Mouse (Mus musculus): ENCODE data around the gene Skp1a.
"Not testable (repeated sequence)": the region's sequence is repeated elsewhere in the genome, so short reads cannot be mapped to it uniquely, and the experiment has no call there.

Skp1a gene

DNA sequence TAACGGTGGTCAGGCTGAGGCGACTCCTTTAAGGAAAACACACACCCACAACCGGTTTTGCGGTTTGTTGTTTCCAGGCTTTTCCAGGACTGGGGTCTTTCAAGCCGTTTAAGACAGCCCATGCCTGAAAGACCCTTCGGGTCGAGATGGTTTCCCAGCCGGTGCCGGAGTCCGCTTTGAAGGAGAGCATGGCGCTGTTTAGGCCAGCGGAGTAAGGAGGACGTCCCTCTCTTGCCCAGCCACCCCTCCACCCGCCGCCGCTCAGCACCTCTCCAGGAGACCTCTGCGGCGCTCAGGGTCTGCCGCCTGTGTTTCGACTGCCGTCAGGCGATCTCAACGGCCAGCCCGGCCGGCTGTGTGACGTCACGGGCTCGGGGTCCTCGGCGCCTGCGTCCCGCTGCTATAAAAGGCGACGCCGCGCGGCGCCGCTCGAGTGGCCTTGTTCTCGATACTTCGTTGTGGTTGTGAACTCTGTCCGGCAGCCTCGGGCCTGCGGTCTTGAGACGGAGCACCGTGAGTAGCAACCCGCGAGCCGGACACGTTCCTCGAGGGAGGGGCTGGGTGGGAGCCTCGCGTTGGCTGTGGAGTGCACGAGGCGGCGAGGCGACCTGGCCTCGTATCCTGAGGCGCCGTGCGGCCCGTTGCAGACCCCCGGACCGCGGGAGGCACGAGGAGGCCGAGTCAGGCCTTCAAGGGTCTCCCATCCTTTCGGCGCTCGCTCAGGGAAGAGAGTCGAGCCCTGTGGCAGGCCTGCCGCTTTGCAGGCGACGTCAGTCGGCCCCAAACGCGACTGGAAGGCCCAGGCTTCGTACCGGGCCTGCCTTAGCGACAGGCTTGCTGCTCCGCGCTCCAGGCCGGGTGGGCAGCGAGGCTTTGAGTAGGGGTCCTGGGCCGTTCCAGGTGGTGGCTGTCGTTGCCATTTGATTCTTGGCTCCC, at the start of gene Skp1a:
TSS of gene Skp1a (plus strand) at position 390 of the 936 bp plus-strand sequence.
- peak; percentile 94 for DNase-seq

DNA sequence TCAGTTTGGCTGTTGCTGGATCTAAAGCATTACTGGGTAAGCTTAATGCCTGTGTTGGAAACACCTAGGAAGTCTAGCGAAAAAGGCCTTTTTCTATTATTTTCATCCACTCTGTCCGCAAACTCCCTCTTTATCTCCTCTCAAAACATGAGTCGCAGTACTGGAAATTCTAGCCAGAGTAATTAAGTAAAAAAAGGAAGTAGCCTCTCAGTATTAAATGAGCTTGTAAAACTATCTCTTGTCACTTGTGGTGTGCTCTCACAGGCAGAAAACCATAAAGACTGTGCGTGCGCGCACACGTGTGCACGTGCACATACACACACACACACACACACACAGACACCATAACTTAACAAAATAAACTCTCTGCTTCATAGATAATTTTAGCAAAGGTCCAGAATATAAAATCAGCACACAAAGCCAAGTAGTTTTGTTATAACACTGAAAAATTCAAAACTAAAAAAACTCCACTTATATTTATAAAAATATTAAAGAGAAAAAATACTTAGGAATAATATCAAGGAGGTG, 35.2 kb upstream of the Skp1a start:
- DNase-seq: not testable (repeated sequence)

DNA sequence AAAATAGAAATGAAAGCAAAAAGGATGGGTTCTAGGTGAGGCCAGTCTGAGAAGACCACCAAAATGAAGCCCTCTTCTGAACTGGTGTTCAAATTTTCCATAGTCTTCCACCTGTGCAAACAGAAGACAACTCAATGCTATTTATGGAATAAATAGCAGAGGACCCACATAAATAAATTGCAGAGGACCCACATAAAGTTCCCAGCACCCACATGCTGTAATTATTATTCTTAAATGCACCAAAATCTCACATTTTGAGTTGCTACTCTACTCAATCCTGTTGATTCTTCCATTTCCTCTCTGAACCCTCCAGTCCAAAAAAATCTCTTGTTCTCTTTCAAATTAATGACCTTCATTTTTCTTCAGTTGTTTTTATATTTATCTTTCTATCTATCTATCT, 17.9 kb upstream of the Skp1a start, which contains the start of gene Olfr1371:
TSS of gene Olfr1371 (minus strand) at position 101 of the 400 bp plus-strand sequence.
- DNase-seq: no peak

DNA sequence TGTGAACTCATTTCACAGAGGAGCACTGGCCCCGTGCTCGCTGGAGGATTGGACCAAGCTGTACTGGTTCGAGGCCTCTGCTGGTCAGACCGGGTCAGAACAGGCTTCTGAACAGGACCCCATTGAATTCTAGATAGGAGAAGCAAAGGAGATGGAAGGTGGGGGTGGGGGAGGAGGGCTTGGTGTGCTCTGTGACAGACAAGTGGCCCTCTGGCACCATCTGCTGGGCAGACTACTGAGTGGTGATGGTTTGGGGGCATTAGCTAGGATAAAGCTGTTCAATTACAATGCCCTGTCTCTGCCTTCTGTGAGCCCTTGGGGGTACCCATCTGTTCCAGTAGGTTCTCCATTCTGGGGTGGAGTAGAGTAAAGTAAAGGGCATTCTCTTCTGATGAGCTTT, 11.5 kb upstream of the Skp1a start:
- peak; percentile 85 for DNase-seq

DNA sequence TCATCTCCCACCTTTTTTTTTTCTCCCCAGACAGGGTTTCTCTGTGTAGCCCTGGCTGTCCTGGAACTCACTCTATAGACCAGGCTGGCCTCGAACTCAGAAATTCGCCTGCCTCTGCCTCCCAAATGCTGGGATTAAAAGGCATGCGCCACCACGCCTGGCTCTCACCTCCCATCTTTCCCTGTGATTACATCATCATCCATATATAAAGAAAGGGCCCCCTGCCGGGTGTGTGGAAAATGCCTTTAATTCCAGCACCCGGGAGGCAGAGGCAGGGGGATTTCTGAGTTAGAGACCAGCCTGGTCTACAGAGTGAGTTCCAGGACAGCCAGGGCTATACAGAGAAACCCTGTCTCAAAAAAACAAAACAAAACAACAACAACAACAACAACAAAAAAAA, 9.9 kb upstream of the Skp1a start:
- DNase-seq: not testable (repeated sequence)

DNA sequence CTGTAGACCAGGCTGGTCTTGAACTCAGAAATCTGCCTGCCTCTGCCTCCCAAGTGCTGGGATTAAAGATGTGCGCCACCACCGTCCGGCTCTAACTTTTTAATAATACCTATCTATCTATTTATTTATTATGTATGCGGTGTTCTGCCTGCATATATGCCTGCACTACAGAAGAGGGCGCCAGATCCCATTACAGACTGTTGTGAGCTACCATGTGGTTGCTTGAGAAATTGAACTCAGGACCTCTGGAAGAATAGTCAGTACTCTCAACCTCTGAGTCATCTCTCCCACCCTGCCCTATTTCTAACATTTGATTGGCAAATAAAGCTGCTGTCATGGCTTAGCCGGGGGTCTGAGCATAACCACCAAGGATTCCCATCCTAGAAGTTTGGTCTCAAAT, 8.9 kb upstream of the Skp1a start:
- peak; percentile 57 for DNase-seq

DNA sequence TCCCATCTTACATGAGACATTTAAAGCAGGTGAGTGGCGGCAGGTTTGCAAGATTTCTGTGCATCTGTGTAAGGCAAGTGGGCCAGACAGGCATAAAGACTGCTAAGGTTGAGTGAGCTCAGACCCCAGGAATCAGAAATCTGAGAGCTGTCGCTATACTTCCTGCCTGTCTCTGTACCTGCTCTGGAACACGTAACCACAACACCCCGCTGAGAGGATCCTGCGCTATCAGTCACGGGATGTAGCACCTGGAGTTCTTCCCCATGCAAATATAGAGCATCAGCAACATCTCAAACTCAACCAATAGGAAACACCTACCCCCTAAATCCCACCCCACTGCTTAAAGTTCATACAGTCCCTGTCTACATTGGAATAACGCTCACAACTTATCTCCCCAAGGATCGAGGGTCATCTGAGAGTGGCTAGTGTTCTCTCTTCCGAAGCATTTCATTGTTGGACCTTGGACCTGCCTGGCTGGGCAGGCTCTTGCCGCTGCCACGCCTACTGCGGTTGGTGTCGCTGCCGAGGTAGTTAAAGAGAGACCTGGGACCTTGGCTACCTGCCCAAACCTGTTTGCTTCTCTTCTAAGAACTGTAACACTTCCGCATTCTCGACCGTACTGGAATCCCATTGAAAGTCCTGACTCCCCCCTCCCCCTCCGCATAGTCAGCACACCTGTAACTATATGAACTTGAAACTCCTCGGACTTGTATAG, 7.7 kb upstream of the Skp1a start:
- peak; percentile 63 for DNase-seq

DNA sequence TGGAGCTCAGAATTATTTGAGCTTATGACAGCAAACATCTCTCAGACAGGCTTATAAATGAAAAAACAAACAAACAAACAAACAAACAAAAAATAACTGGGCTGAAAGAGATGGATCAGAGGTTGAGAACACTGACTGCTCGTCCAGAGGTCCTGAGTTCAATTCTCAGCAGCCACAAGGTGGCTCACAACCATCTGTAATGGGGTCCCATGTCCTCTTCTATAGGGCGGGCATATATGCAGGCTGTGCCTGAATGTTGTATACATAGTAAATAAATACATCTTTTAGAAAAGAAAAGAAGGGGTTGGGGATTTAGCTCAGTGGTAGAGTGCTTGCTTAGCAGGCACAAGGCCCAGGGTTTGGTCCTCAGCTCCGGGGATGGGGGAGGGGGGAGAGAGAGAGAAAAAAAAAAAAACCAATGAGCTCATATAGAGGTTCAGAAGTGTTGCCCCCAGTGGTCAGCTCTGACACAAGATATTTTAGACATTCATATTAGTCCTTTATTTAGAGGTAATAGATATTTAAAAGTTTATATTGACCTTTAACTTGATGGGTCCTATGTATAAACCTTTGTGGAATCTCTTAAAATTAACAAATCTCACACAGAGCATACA, 5.7 kb upstream of the Skp1a start:
- DNase-seq: peak; percentile 45

DNA sequence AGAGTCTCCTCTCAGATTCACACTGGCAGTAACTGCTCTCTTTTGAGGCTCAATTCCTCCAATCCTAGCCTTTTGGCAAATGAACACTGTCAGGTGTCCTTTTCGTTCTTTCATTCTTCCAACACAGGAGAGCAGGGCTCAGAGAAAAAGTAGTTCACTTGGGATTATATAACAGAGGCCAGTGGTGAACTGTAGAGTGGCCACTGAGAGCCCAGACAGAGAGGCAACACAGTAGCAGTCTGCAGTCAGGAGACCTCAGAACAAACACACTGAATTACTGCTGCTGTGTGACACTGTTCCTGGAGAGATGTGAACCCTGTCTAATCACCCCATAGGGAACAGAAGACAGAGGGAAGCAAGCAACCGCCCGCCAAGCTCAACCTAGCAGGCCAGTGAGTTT, 4.7 kb upstream of the Skp1a start:
- no peak for DNase-seq

DNA sequence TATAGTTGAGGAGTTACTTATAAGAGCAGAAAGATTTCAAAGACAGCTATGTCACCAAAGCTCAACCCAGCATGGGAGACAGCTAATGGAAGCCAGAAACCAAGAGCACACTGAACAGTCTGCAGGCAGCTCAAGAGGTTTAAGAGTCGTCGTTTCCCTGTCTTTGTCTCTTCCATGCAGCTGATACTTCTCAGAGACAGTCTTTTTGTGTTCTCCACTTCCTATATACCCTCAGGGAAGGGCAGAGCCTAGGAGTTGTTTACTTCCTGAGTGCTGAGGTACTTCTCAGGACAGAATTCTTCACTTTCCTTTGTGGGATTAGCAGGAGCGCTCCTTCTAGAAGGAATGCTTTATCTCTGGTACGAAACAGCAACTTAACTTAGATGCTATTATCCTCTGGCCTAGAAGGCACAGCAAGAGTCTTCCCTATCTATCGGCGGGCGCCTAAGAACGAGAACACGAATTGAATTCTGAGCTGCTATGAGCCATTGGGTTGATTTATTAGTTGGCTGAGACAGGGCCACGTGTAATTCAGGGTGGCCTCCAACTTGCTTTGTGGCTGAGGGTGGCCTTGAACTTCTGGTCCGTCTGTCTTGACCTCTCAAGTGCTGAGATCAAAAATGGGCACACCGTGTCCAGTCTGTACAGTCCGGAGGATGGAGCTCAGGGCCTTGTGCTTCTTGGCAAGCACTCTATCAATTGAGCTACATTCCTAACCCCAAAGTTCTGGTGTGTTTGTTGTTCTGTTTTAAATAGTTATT, 4.1 kb upstream of the Skp1a start:
- DNase-seq: no peak

DNA sequence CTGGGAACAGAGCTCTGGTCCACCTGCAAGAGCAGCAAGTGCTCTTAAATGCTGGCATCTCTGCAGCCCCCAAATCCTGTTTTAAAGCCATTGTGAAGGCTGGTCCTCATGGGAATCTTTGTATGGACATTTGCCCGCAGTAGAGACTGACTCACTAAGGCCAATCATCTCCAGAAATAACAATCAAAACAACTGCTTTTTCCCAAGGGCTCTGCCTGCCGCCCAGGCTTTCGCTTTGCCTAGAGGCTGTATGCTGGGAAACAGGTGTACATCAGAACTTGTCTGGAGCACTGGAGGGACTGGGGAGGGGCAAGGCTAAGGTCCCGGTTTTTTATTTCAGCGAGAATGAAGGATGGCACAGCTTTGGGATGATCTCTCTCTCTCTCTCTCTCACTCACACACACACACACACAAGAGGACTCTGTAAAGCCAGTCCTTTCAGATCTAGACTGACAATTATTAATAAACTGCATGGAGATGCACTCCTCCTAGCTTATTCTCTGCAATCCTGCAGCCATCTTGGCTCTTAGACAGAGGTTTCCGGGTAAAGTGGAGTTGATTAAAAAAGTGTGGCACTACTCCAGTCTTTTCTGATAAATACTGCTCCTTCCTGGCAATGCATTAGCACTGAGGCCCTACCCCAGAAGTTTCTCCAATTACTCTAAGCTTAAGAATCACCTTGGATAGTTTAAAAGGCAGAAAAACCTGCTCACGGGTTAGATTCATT, 2.9 kb upstream of the Skp1a start:
- DNase-seq: no peak

DNA sequence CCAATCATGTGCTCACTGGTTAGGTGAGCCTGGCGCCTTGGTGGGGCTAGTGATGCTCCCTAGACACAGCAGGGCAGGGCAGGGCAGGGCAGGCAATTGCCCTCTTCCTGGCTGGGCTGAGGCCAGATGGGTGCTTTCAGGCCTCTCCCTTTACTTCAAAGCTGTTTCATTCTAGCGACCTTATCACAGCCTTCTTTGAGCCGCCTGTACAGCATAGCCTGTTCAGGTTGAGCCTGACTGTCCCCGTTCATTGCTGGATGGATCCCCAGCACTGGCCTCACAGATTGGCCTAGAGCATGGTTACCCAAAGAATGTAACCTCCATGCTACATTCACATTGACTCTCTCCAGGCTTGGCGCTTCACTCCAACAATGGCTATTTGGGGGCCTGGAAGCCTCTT, 1.1 kb upstream of the Skp1a start:
- DNase-seq: no peak

DNA sequence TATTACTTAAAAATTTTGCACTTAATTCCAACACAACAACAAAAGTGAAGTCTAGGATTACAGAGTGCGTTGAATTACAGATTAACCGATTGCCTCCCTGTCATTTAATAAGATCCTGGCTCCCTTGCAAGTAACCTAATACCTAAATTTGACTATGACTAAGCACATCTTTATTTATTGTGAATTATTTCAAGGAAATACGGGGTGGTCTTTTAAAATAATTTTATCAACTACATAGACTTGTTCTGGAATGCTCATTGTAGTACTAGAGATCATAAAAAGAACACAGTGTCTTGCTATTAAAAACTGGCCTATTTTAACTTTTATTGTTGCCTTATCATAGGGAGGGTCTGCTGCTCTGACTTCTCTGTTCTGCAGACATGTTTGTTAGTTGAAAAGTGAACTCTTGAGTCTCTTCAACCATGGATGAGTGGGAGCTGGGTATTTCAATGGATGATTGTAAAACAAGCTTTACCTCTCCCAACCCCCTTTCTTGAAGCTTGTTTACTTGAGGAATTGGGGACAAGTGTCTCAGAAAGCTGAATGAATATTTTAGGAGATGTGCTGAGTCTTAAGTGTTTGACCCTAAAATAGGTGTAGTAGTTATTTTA, 1.4 kb downstream of the Skp1a start:
- no peak for DNase-seq

DNA sequence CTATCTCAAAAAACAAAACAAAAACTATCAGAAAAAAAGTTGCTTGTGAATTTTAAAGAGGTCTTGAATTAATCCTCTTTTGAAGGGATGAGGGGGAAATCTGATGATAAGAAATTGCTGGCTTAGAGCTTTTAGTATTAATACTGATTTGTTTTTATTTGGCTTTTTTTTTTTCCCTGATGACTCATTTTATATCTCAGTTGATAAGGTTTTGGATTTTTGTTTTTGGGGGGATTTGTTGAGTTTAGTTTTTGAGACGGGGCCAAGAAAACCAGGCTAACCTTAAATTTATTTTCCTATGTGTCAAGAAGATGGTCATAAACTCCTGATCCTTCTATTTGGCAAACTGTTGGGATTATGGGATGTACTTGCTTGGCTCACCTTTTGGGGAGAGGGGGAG, 2.1 kb downstream of the Skp1a start:
- no peak for DNase-seq

DNA sequence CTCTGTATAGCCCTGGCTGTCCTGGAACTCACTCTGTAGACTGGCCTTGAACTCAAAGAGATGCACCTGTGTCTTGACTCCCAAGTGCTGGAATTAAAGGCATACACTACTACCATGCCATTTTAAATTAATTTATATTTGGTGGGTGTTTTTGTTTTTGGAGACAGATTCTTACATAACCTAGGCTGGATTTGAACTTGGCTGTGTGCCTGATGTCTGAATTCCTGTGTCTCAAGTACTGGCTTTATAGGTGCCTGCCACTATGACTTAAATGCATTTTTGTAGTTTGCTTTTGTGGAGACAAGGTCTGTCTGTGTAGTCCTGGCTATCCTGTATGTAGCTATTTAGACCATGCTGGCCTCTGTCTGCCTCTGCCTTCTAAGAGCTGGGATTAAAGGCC, 2.7 kb downstream of the Skp1a start:
- no peak for DNase-seq

DNA sequence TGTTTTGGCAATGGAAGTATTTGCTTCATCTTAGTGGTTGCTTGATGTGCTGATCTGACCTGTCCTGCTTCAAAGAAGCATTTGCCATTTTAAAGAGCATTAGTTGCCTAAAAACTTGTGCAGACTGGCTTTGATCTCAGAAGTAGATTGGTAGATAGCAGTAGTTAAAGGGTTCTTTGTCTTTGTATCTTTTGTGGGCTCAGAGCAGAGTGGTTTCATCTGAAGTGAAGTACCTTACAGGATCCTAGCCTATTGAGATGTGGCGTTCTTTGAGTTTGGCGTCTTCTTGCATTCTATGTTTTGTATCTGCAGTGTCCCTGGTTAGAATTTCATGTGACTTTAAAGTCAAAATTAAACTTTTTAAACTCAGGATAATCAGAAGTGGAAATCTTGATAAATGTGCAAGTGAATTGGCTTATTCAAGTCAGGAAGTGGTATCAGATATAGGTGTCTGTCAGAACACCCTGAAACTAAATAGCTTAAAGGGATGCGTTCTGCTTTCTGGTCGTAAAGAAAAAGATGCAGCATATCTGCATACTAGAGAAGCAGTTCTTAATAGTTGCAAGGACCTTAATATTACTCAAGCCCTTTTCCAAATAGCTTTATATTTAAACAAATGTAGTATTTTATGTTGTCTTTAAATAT, 9.2 kb downstream of the Skp1a start:
- DNase-seq: no peak

DNA sequence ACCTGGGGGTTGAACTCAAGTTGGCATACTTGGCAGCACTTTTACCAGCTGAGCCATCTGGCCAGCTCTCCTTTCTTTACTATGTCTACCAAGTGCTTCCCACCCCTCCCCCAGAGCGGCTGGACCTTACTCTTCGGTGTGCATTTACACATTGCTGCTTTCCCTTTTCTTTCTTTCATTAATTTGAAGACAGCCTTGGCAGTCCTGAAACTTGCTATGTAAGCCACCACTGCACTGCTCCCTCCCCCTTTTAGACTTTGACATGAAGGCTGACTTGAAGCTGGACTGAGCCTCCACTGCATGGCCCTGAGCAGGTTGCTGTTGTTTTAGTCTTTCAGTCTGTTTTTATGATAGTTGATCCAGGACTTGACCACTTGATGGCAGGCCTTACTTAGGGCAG, 17.7 kb downstream of the Skp1a start:
- no peak for DNase-seq

DNA sequence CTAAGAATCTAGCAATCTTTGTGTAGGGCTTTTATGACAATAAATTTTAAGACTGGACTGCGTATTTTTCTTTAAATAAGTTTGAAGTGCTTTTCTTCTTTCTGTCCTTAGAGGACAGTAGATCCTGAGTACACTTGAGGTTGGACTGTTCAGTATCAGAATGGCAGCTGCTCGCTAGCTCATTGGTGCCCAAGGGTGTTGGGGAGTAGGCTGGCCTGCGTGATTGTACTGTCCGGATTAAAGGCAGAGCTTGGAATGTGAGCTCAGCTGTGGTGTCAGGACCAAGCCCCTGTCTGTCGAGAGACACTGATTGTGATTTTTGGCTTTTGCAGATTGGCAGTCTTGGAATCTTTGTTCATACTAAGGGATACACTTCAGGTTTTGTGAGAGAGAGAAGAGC, 20.0 kb downstream of the Skp1a start:
- peak; percentile 29 for DNase-seq

DNA sequence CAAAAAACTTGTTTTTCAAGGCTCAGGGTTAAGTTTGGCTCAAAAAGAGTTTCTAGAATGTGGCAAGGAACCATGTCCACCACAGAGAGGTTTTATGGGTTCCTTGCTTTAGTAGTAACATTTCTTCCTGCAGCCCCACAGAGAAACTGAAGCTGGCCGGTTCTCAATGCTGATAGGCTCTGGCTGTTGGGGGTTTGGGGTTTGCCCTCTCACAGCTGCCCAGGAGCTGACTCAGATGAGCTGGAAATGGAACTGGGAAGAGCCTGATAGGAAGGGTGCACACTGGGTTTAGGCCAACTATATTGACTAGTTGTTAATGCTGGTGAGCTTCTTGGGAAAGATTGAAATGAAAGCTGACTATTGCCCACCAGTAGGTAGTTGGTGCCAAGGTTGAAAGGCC, 20.9 kb downstream of the Skp1a start:
- no peak for DNase-seq

DNA sequence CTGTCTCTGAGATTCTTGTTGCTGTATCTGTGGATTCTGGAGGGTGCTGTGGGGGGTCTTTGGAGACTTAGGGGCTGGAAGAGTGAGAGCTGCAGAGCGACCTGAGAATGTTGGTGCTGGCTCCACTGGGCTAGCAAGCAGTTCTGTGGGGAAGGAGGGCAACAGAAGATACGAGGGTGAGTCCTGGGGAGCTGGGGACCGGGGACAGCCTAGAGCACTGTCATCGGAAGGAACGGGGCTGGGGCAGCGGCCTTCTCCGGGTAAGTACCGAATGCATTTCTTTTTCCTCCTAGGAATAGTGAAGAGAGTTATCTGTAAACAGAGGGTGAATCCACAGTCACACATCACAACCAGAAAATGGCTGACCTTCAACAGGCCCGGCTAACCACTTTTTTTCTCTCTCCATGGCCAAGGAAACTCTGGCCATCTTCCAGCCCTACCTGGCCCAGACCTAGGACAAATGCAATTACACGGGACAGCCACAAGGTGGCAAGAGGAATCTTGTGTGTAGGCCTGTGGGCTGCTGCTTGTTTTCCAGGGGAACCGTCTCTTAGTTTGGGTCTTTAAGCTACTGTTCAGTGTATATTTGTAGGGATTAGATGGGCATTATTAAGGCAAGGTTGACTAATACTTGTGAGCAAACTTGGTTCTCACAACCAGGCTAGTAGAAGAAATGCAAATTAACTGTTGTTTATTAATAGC, 22.0 kb downstream of the Skp1a start:
- DNase-seq: peak; percentile 59
